18 mouse cellular contexts compared by ENCODE assay signal in genomic region chr10:31300292-31300691, GRCm38 (mm10).
"Had no signal": no experiment of that assay in that cellular context is flagged by ENCODE, and none has a peak within 500 bp of the region (broad histone marks: within the 10 kb centered on the region; RNA-seq: fewer than 3 reads in every experiment).

No protein-coding gene starts in this region.

- H3K4me1 ChIP-seq: liver, embryonic 12.5 days; liver, embryonic 15.5 days had no signal

- H3K27ac ChIP-seq: layer of hippocampus, adult 2 months; left cerebral cortex, adult 2 months; liver, embryonic 12.5 days; liver, embryonic 15.5 days; stomach, postnatal 0 days had no signal

- H3K9ac ChIP-seq: liver, embryonic 12.5 days; liver, embryonic 15.5 days had no signal

- H3K4me2 ChIP-seq: liver, embryonic 12.5 days; liver, embryonic 15.5 days; midbrain, embryonic 11.5 days had no signal

- H3K36me3 ChIP-seq: liver, embryonic 12.5 days; liver, embryonic 15.5 days had no signal

- DNase-seq: kidney, adult 18-20 months; kidney, adult 9 months; kidney, postnatal 14 days; layer of hippocampus, adult 9-11 months; liver; lung, adult 2 months; lung, postnatal 14 days; lung, postnatal 4 days; midbrain, embryonic 14.5 days; right cerebral cortex, postnatal 4 days; thymus, adult 2 months; thymus, postnatal 14 days had no signal

- ATAC-seq: liver, embryonic 12.5 days had no signal

- H3K9me3 ChIP-seq: liver, embryonic 12.5 days; liver, embryonic 15.5 days had no signal

- H3K27me3 ChIP-seq: liver, embryonic 12.5 days; liver, embryonic 15.5 days had no signal

- H3K4me3 ChIP-seq: layer of hippocampus, adult 2 months; left cerebral cortex, adult 2 months; liver, embryonic 12.5 days; liver, embryonic 15.5 days had no signal
